Mouse (Mus musculus) cerebellum, adult 2 months (tissue): ENCODE results near the gene Abcc12.

ENCODE experiments used
- CTCF ChIP-seq: fragments of 200-500 bp; IDR thresholded peaks from 2 replicates; pipeline ENCODE4 v1.5.1; 2011; ENCODE audit warnings: low read depth, mild to moderate bottlenecking, control low read depth, low read length, moderate library complexity, borderline replicate concordance; ENCODE audit not compliant: insufficient read depth
- POLR2A ChIP-seq: fragments of 200-500 bp; IDR thresholded peaks from 2 replicates; pipeline ENCODE4 v1.6.1; 2011; ENCODE audit warnings: low read length, control low read depth, borderline replicate concordance; ENCODE audit not compliant: insufficient read depth

- no peak for TF ChIP-seq POLR2A
- TF ChIP-seq CTCF: no peak
Measured at GRCm38 (mm10) chr8:86535068-86535560, 45.4 kb downstream of the Abcc12 start.
